Mouse (Mus musculus) embryonic facial prominence, embryonic 10.5 days (tissue): ENCODE results near the gene Selenof. TPM values are rescaled to one million over a fixed set of nuclear protein-coding genes. Genes with fewer than 3 reads are reported as not detected.
"Not testable (repeated sequence)": the region's sequence is repeated elsewhere in the genome, so short reads cannot be mapped to it uniquely, and the experiment has no call there.

Source experiments
- DNase-seq: peaks from one replicate; pipeline ENCODE4 v3.0.0-alpha.2; 2017; ENCODE audit warnings: low spot score
- H3K27ac ChIP-seq: fragments of 300-500 bp; sonication (generic); replicated peaks from 2 replicates; pipeline ENCODE4 v1.5.1; 2016; ENCODE audit warnings: mild to moderate bottlenecking
- H3K27me3 ChIP-seq: fragments of 300-500 bp; sonication (generic); replicated peaks from 2 replicates; pipeline ENCODE4 v1.6.1; 2016; ENCODE audit warnings: low read depth, mild to moderate bottlenecking; ENCODE audit not compliant: poor library complexity, severe bottlenecking
- H3K36me3 ChIP-seq: fragments of 300-500 bp; sonication (generic); replicated peaks from 2 replicates; pipeline ENCODE4 v1.6.1; 2016; ENCODE audit warnings: mild to moderate bottlenecking, moderate library complexity
- H3K4me1 ChIP-seq: fragments of 300-500 bp; sonication (generic); 2 replicates; pipeline ENCODE4 v1.6.1; 2016
- H3K4me3 ChIP-seq: fragments of 300-500 bp; sonication (generic); 2 replicates; pipeline ENCODE4 v1.5.1; 2016; ENCODE audit warnings: mild to moderate bottlenecking, moderate library complexity
- H3K9me3 ChIP-seq: fragments of 300-500 bp; sonication (generic); 2 replicates; pipeline ENCODE4 v1.6.1; 2016; ENCODE audit warnings: mild to moderate bottlenecking
- WGBS: fragments of 180-500 bp; shearing (Covaris S2); methylation state at CpG from one replicate; pipeline ENCODE4 v1.1.7; 2016; 5-methylcytosine and 5-hydroxymethylcytosine counted together
- polyA plus RNA-seq: library from polyadenylated mRNA; unstranded; fragments of >200 nt; fragmentation: Nextera tagmentation; extraction: Ambion mirVana; gene quantifications from 2 replicates; pipeline ENCODE4 v1.2.1, GENCODE M21; 2016

The Selenof gene
- polyA plus RNA-seq, 1 experiment from 2014 or later: 456 TPM

- Histone ChIP-seq H3K36me3 (peaks cover 83% of the 10 kb centered on the region), H3K9me3 (no peaks in the 10 kb centered on the region), H3K4me3 (no peak overlapping the region), H3K27ac (no peak overlapping the region), H3K4me1 (no peaks in the 10 kb centered on the region), H3K27me3 (no peaks in the 10 kb centered on the region)
- DNase-seq: no peak
- 90% methylated on average over 8 of the region's 8 CpGs for WGBS
Observed at GRCm38 (mm10) chr3:144589189-144589890, 19.2 kb downstream of the Selenof start.

GRCm38 (mm10) chr3:144592992-144593785 is 23.1 kb downstream of the Selenof start:
- 84% methylated on average over 9 of the region's 9 CpGs for WGBS
- Histone ChIP-seq H3K36me3 (peaks cover 84% of the 10 kb centered on the region), H3K27ac (no peak overlapping the region), H3K4me3 (no peak overlapping the region), H3K4me1 (no peaks in the 10 kb centered on the region), H3K9me3 (no peaks in the 10 kb centered on the region), H3K27me3 (no peaks in the 10 kb centered on the region)
- no peak for DNase-seq

- Histone ChIP-seq H3K27me3 (no peaks in the 10 kb centered on the region), H3K9me3 (no peaks in the 10 kb centered on the region), H3K4me3 (no peak overlapping the region), H3K36me3 (peaks cover 79% of the 10 kb centered on the region), H3K27ac (no peak overlapping the region), H3K4me1 (no peaks in the 10 kb centered on the region)
- WGBS: 83% methylated on average over 4 of the region's 4 CpGs
- DNase-seq: no peak
Observed at GRCm38 (mm10) chr3:144597121-144597520, 27.0 kb downstream of the Selenof start.

- DNase-seq: no peak
- no peak overlapping the region for H3K27ac ChIP-seq
Observed at GRCm38 (mm10) chr3:144597790-144598467, 27.8 kb downstream of the Selenof start.

GRCm38 (mm10) chr3:144602413-144602812 is 32.3 kb downstream of the Selenof start:
- no peak for DNase-seq
- no peak overlapping the region for H3K27ac ChIP-seq
- WGBS: 69% methylated on average over 4 of the region's 4 CpGs
- H3K4me1 ChIP-seq: peaks cover 7% of the 10 kb centered on the region
- no peak overlapping the region for H3K4me3 ChIP-seq
- no peaks in the 10 kb centered on the region for H3K9me3 ChIP-seq
- peaks cover 39% of the 10 kb centered on the region for H3K36me3 ChIP-seq
- H3K27me3 ChIP-seq: no peaks in the 10 kb centered on the region

More at GRCm38 (mm10) chr3:144597790-144598467, 27.8 kb downstream of the Selenof start:
- 89% methylated on average over 12 of the region's 12 CpGs for WGBS
- Histone ChIP-seq H3K27me3 (no peaks in the 10 kb centered on the region), H3K4me3 (no peak overlapping the region), H3K36me3 (peaks cover 75% of the 10 kb centered on the region), H3K9me3 (no peaks in the 10 kb centered on the region), H3K4me1 (peaks cover 7% of the 10 kb centered on the region)

GRCm38 (mm10) chr3:144602819-144603218 is 32.7 kb downstream of the Selenof start:
- no peaks in the 10 kb centered on the region for H3K9me3 ChIP-seq
- no peak for DNase-seq
- WGBS: 73% methylated on average over 7 of the region's 7 CpGs
- no peak overlapping the region for H3K4me3 ChIP-seq
- peaks cover 36% of the 10 kb centered on the region for H3K36me3 ChIP-seq
- no peaks in the 10 kb centered on the region for H3K27me3 ChIP-seq
- H3K4me1 ChIP-seq: peaks cover 7% of the 10 kb centered on the region
- no peak overlapping the region for H3K27ac ChIP-seq

GRCm38 (mm10) chr3:144603558-144603957 is 33.5 kb downstream of the Selenof start:
- H3K9me3 ChIP-seq: no peaks in the 10 kb centered on the region
- H3K27ac ChIP-seq: no peak overlapping the region
- WGBS: 85% methylated on average over 3 of the region's 3 CpGs
- H3K4me3 ChIP-seq: no peak overlapping the region
- peaks cover 7% of the 10 kb centered on the region for H3K4me1 ChIP-seq
- no peaks in the 10 kb centered on the region for H3K27me3 ChIP-seq
- DNase-seq: no peak
- H3K36me3 ChIP-seq: peaks cover 29% of the 10 kb centered on the region

GRCm38 (mm10) chr3:144604205-144604604 is 34.1 kb downstream of the Selenof start:
- H3K36me3 ChIP-seq: peaks cover 25% of the 10 kb centered on the region
- no peak overlapping the region for H3K27ac ChIP-seq
- no peak for DNase-seq
- WGBS: 77% methylated on average over 7 of the region's 7 CpGs
- no peaks in the 10 kb centered on the region for H3K27me3 ChIP-seq
- H3K4me3 ChIP-seq: no peak overlapping the region
- peaks cover 7% of the 10 kb centered on the region for H3K4me1 ChIP-seq
- H3K9me3 ChIP-seq: no peaks in the 10 kb centered on the region

- not testable (repeated sequence) for H3K4me1 ChIP-seq, H3K27me3 ChIP-seq, H3K9me3 ChIP-seq, DNase-seq, H3K27ac ChIP-seq, H3K36me3 ChIP-seq, H3K4me3 ChIP-seq
- WGBS: 69% methylated on average over 7 of the region's 7 CpGs
Observed at GRCm38 (mm10) chr3:144605811-144606210, 35.7 kb downstream of the Selenof start.

GRCm38 (mm10) chr3:144606449-144606848 is 36.3 kb downstream of the Selenof start:
- 74% methylated on average over 4 of the region's 4 CpGs for whole genome bisulfite sequencing
- no peaks in the 10 kb centered on the region for H3K9me3 ChIP-seq
- no peak overlapping the region for H3K27ac ChIP-seq
- H3K4me1 ChIP-seq: peaks cover 13% of the 10 kb centered on the region
- peaks cover 2% of the 10 kb centered on the region for H3K36me3 ChIP-seq
- DNase-seq: no peak
- H3K4me3 ChIP-seq: no peak overlapping the region
- H3K27me3 ChIP-seq: no peaks in the 10 kb centered on the region

GRCm38 (mm10) chr3:144608090-144608489 is 38.0 kb downstream of the Selenof start:
- DNase-seq: no peak
- Histone ChIP-seq H3K9me3 (no peaks in the 10 kb centered on the region), H3K27ac (no peak overlapping the region), H3K4me3 (no peak overlapping the region), H3K4me1 (peaks cover 17% of the 10 kb centered on the region), H3K36me3 (no peaks in the 10 kb centered on the region), H3K27me3 (no peaks in the 10 kb centered on the region)
- 93% methylated on average over 5 of the region's 5 CpGs for WGBS

- H3K4me3 ChIP-seq: no peak overlapping the region
- no peaks in the 10 kb centered on the region for H3K9me3 ChIP-seq
- peaks cover 17% of the 10 kb centered on the region for H3K4me1 ChIP-seq
- no peak overlapping the region for H3K27ac ChIP-seq
- WGBS: 40% methylated on average over 5 of the region's 5 CpGs
- H3K27me3 ChIP-seq: no peaks in the 10 kb centered on the region
- no peak for DNase-seq
- no peaks in the 10 kb centered on the region for H3K36me3 ChIP-seq
Observed at GRCm38 (mm10) chr3:144610759-144611158, 40.7 kb downstream of the Selenof start.
